Mouse (Mus musculus): ENCODE data around the gene Dtx1.

GRCm38 (mm10) chr5:120690417-120690816 is 21.3 kb downstream of the Dtx1 start:
- TF ChIP-seq EP300 (IDR thresholded peaks at IDR 0.05; ENCODE audit: low read depth) (no peak), CTCF (IDR thresholded peaks at IDR 0.05; ENCODE audit: low read depth) (no peak)

Measured in heart, postnatal 0 days (tissue).